Mouse (Mus musculus): ENCODE measurements around the gene B3glct. TPM values are rescaled to one million over a fixed set of nuclear protein-coding genes. Genes with fewer than 3 reads are reported as not detected.

B3glct gene
- total RNA-seq, 2 experiments from 2014 or later = 6.7 to 7.0 TPM

GRCm38 (mm10) chr5:149740703-149741102 is 62.7 kb downstream of the B3glct start:
- no peak for DNase-seq
- intact Hi-C loops (cut with DNase I) = no loop called here

GRCm38 (mm10) chr5:149742286-149742685 is 64.3 kb downstream of the B3glct start:
- DNase-seq = no peak
- intact Hi-C loops (cut with DNase I) = no loop called here

GRCm38 (mm10) chr5:149745079-149745478 is 67.0 kb downstream of the B3glct start:
- intact Hi-C loops (cut with DNase I) = no loop called here

GRCm38 (mm10) chr5:149748640-149749580 is 70.9 kb downstream of the B3glct start:
- intact Hi-C loops (cut with DNase I) = no loop called here
- DNase-seq = no peak

More at GRCm38 (mm10) chr5:149745079-149745478, 67.0 kb downstream of the B3glct start:
- peak in 1 of 2 experiments; percentile 7 for DNase-seq

- no peak for DNase-seq
- intact Hi-C loops (cut with DNase I) = no loop called here
Observed at GRCm38 (mm10) chr5:149751861-149752260, 73.8 kb downstream of the B3glct start.

- intact Hi-C loops (cut with DNase I) = no loop called here
- DNase-seq = no peak
Observed at GRCm38 (mm10) chr5:149753073-149753472, 75.0 kb downstream of the B3glct start.

GRCm38 (mm10) chr5:149767116-149767515 is 89.1 kb downstream of the B3glct start:
- DNase-seq = no peak
- intact Hi-C loops (cut with DNase I) = no loop called here

- intact Hi-C loops (cut with DNase I) = no loop called here
- no peak for DNase-seq
Observed at GRCm38 (mm10) chr5:149767651-149768301, 89.7 kb downstream of the B3glct start.

- no peak for DNase-seq
- intact Hi-C loops (cut with DNase I) = no loop called here
Observed at GRCm38 (mm10) chr5:149769666-149770065, 91.6 kb downstream of the B3glct start.

- intact Hi-C loops (cut with DNase I) = no loop called here
- no peak for DNase-seq
Observed at GRCm38 (mm10) chr5:149776038-149776437, 98.0 kb downstream of the B3glct start.

- intact Hi-C loops (cut with DNase I) = no loop called here
- no peak for DNase-seq
Observed at GRCm38 (mm10) chr5:149779740-149780139, 101.7 kb downstream of the B3glct start.

GRCm38 (mm10) chr5:149780411-149780810 is 102.4 kb downstream of the B3glct start:
- intact Hi-C loops (cut with DNase I) = no loop called here
- no peak for DNase-seq

- intact Hi-C loops (cut with DNase I) = no loop called here
- no peak for DNase-seq
Observed at GRCm38 (mm10) chr5:149790087-149790486, 112.1 kb downstream of the B3glct start.

- DNase-seq = no peak
- intact Hi-C loops (cut with DNase I) = no loop called here
Observed at GRCm38 (mm10) chr5:149810071-149810470, 132.0 kb downstream of the B3glct start.

- intact Hi-C loops (cut with DNase I) = no loop called here
- no peak for DNase-seq
Observed at GRCm38 (mm10) chr5:149811835-149812234, 133.8 kb downstream of the B3glct start.

Other genes starting within 250 kb of the B3glct start
- gene Tex26, start 238.6 kb upstream of the B3glct start, total RNA-seq (2021) = not detected
- gene Wdr95, start 149.6 kb upstream of the B3glct start, total RNA-seq (2021) = not detected
- 10 to 100 TPM; 23.0 to 28.5 TPM for gene Hsph1, start 41.9 kb upstream of the B3glct start, total RNA-seq (2021)

All from heart, postnatal 14 days (tissue).